Mouse (Mus musculus): ENCODE measurements around the gene Ces2b.

- TF ChIP-seq CTCF (IDR thresholded peaks at IDR 0.05; ENCODE audit: extremely low read depth, insufficient read depth, low read length) (no peak), POLR2A (IDR thresholded peaks at IDR 0.05; ENCODE audit: extremely low read depth, insufficient read depth, low read length) (no peak)
These were observed 32.0 kb upstream of the Ces2b start for GRCm38 (mm10) chr8:104799385-104799784.
